ENCODE assay signal across 15 mouse cellular contexts in the genomic region with DNA sequence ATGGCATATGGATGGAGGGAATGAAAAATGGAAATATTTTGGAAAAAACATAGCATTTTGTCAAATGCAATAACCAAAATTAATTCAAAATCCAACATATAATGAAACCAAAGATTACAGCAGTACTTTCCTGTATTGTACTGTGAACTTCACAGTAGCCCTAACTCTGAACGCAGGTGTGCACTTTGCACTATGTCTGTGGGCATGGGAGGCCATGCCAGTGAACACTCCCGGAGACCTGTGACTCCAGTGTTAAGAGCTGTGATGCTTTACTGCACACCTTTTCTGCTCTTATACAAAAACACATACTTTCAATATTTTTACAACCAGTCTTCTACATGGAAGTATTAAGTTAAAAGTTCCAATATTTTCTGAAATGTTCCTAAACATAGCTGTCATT.
"Had no signal": no experiment of that assay in that cellular context is flagged by ENCODE, and none has a peak within 500 bp of the region (broad histone marks: within the 10 kb centered on the region; RNA-seq: fewer than 3 reads in every experiment).

No protein-coding gene starts in this region.

- ATAC-seq: midbrain, embryonic 13.5 days; midbrain, embryonic 15.5 days had no signal

- H3K9ac ChIP-seq: lung, embryonic 14.5 days; midbrain, embryonic 13.5 days; midbrain, embryonic 15.5 days; neural tube, embryonic 12.5 days; stomach, embryonic 15.5 days had no signal

- H3K36me3 ChIP-seq: midbrain, embryonic 15.5 days had no signal

- H3K27ac ChIP-seq: midbrain, embryonic 13.5 days; midbrain, embryonic 15.5 days; neural tube, embryonic 12.5 days; stomach, embryonic 15.5 days; stomach, postnatal 0 days had no signal

- H3K9me3 ChIP-seq: megakaryocyte, embryonic 14.5 days; midbrain, embryonic 13.5 days; midbrain, embryonic 15.5 days; neural tube, embryonic 12.5 days; stomach, embryonic 15.5 days had no signal

- H3K4me2 ChIP-seq: lung, embryonic 14.5 days; midbrain, embryonic 11.5 days; midbrain, embryonic 13.5 days; midbrain, embryonic 15.5 days; neural tube, embryonic 12.5 days; stomach, embryonic 15.5 days had no signal

- H3K27me3 ChIP-seq: megakaryocyte, embryonic 14.5 days; midbrain, embryonic 13.5 days; midbrain, embryonic 15.5 days; neural tube, embryonic 12.5 days; stomach, embryonic 15.5 days had no signal

- DNase-seq: lung, adult 18-20 months; lung, embryonic 14.5 days; lung, postnatal 10 days; lung, postnatal 4 days; right cerebral cortex, postnatal 14 days; thymus, adult 2 months; thymus, postnatal 25 days; thymus, postnatal 4 days had no signal

- H3K4me1 ChIP-seq: midbrain, embryonic 13.5 days; midbrain, embryonic 15.5 days; neural tube, embryonic 12.5 days; stomach, embryonic 15.5 days had no signal

- H3K4me3 ChIP-seq: megakaryocyte, embryonic 14.5 days; midbrain, embryonic 13.5 days; midbrain, embryonic 15.5 days; neural tube, embryonic 12.5 days; stomach, embryonic 15.5 days had no signal
